Mouse (Mus musculus) G1E (cell line): ENCODE measurements at regions not wholly inside any gene's neighbourhood (a gene's known extent, or its start where the extent isn't known, plus 50 kb on each side); places are given as distances from the start of the nearest gene placed in this dataset.

Source experiments
- ATAC-seq: 2 replicates; pipeline ENCODE4 v1.8.0; 2016; ENCODE audit warnings: mild to moderate bottlenecking; ENCODE audit not compliant: insufficient number of reproducible peaks, poor library complexity, low FRiP score, severe bottlenecking; ENCODE audit errors: extremely low read depth
- DNase-seq: peaks from one replicate; pipeline ENCODE4 v3.0.0; 2012; ENCODE audit warnings: low spot score
- H3K27me3 ChIP-seq: 2 replicates; pipeline ENCODE4 v1.6.1; 2012; ENCODE audit warnings: mild to moderate bottlenecking, low read length, inconsistent platforms; ENCODE audit not compliant: insufficient read depth
- H3K36me3 ChIP-seq: replicated peaks from 2 replicates; pipeline ENCODE3; 2012; ENCODE audit warnings: mild to moderate bottlenecking, inconsistent platforms
- H3K4me1 ChIP-seq: 2 replicates; pipeline ENCODE4 v1.6.1; 2012; ENCODE audit warnings: low read depth, low read length, inconsistent platforms, mixed read lengths; ENCODE audit not compliant: insufficient read depth
- H3K4me3 ChIP-seq: 2 replicates; pipeline ENCODE4 v1.5.1; 2012; ENCODE audit warnings: low read depth, mild to moderate bottlenecking, inconsistent platforms, low read length, moderate library complexity, mixed read lengths
- H3K9me3 ChIP-seq: replicated peaks from 2 replicates; pipeline ENCODE4 v1.6.1; 2012; ENCODE audit warnings: inconsistent platforms
- CTCF ChIP-seq: IDR thresholded peaks from 2 replicates; pipeline ENCODE4 v1.5.1; 2012; ENCODE audit warnings: low read depth, low read length, inconsistent platforms, mixed read lengths
- GATA1 ChIP-seq: IDR thresholded peaks from 2 replicates; pipeline ENCODE4 v1.6.1; 2012; ENCODE audit warnings: borderline replicate concordance, low read length, inconsistent platforms, mixed read lengths
- GATA2 ChIP-seq: IDR thresholded peaks from 2 replicates; pipeline ENCODE4 v1.6.1; 2012; ENCODE audit warnings: low read depth, low read length, inconsistent platforms, borderline replicate concordance
- POLR2AphosphoS5 ChIP-seq: IDR thresholded peaks from 2 replicates; pipeline ENCODE4 v1.6.1; 2012; ENCODE audit warnings: low read depth, low read length, inconsistent platforms; ENCODE audit not compliant: insufficient replicate concordance
- TAL1 ChIP-seq: conservative IDR thresholded peaks from 2 replicates; pipeline ENCODE4 v1.6.1; 2012; ENCODE audit warnings: low read depth, low read length, inconsistent platforms, mixed read lengths

DNA sequence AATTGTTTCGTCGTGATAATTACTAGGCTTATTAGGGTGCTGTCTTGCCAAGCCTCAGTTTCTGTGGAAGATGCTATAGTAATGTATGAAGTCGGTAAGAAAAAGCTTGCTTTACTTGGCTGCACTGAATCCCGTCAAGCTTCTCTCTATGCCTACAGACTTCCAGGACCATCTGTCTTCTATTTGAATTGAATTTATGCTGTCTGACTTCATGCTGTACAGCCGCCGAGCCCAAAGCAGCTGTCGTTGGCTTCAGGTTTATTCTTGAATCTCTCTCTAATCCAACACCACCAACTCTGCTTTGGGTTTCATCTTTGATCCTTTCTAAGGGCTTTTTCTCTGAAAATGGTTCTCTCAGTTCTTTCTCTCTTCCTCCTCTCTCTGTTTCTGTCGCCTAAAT lies 227.4 kb upstream of the Cnr1 start:
- H3K9me3 ChIP-seq, result no peaks in the 10 kb centered on the region
- TF ChIP-seq GATA2 (no peak), POLR2AphosphoS5 (no peak), TAL1 (no peak), GATA1 (no peak), CTCF (no peak)
- no peaks in the 10 kb centered on the region for H3K36me3 ChIP-seq
- peaks cover 2% of the 10 kb centered on the region; the same call in 1 of the 2 replicates for H3K27me3 ChIP-seq
- no peak overlapping the region for H3K4me3 ChIP-seq
- no peak for DNase-seq
- no peak for ATAC-seq
- H3K4me1 ChIP-seq, result no peaks in the 10 kb centered on the region

DNA sequence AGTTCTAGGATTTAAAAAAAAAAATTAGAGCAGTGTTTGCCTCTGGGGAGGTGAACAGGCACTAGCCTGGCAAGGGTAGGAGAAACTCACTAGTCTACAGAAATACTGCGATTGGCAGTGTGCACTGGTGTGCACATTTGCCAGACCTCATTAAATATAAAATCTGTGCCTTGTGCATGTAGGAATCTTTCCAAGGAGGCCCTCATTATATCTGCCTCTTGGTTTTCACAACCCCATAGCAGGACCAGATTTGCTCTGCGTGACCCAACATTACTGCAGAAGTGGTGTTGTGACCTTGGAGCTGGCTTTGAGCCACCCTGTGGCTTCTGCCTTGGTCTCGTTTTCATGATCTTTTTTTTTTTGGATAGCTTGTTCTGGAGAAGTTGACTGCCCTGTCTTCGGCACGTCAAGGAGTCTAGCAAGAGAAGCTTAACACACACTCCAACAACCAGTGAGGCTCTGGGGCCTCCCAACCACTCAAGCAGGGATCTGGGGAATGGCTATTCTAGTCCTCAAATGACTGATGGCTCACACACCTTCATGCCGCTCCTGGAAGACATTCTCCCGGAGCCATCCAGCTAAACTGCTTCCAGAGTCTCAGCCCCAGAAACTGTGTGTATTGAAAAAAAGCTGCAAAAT lies 222.2 kb upstream of the Cnr1 start:
- Histone ChIP-seq H3K9me3 (peaks cover 3% of the 10 kb centered on the region; the same call in 1 of the 2 replicates), H3K27me3 (no peaks in the 10 kb centered on the region), H3K36me3 (no peaks in the 10 kb centered on the region), H3K4me1 (no peaks in the 10 kb centered on the region), H3K4me3 (no peak overlapping the region)
- DNase-seq, result no peak
- no peak for ATAC-seq
- TF ChIP-seq CTCF (no peak), GATA2 (no peak), TAL1 (no peak), GATA1 (no peak), POLR2AphosphoS5 (no peak)

DNA sequence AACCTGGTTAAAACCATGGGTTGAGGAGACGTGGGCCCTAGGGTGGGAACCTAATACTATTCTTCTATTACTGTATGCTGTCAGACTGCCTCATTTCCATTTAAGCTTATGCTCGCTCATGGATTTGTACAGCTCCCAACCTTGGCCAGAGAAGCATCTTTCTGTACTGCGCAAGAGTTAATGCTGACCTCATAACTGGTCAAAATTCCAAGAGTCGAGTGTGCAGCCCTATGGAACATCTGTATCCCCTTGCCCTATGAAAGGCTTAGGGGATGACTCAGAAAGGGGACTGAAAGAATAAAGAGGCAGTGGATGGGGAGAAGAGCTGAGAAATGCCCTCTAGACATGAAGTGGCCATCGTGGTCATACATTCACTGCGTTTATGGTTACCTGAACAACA lies 218.7 kb upstream of the Cnr1 start:
- DNase-seq, result no peak
- no peak overlapping the region for H3K4me3 ChIP-seq
- TF ChIP-seq POLR2AphosphoS5, result no peak
- TF ChIP-seq GATA1, result no peak
- no peak for TF ChIP-seq CTCF
- no peak for TF ChIP-seq TAL1
- no peak for TF ChIP-seq GATA2
- no peak for ATAC-seq
- H3K27me3 ChIP-seq, result no peaks in the 10 kb centered on the region
- no peaks in the 10 kb centered on the region for H3K36me3 ChIP-seq
- H3K9me3 ChIP-seq, result peaks cover 3% of the 10 kb centered on the region; the same call in 1 of the 2 replicates
- no peaks in the 10 kb centered on the region for H3K4me1 ChIP-seq

DNA sequence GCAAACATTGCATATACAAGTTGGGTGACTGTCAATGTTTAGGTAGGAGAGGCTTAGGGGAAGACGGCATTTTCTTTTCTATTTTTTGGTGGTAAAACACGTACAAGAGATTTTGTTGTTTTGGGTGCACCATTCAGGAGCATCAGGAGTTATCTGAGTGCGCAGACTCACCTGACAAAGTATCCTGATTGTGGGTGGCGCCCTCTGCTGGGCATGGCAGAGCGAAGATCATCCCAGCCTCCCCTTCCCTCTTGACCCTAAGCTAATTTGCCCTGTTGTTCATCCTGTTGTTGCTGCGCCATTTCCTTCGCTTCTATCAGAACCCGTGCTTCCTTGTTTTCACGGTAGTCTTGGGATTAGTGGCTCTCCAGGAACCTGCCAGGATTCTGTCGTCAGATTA lies 217.6 kb upstream of the Cnr1 start:
- no peaks in the 10 kb centered on the region for H3K27me3 ChIP-seq
- ATAC-seq (no peak), DNase-seq (no peak)
- no peaks in the 10 kb centered on the region for H3K4me1 ChIP-seq
- peaks cover 3% of the 10 kb centered on the region; the same call in 1 of the 2 replicates for H3K9me3 ChIP-seq
- TF ChIP-seq GATA2 (no peak), CTCF (0 out of 2 replicates have a peak, but pooled peaks have one; percentile 18)
- H3K36me3 ChIP-seq, result no peaks in the 10 kb centered on the region
- H3K4me3 ChIP-seq, result no peak overlapping the region

DNA sequence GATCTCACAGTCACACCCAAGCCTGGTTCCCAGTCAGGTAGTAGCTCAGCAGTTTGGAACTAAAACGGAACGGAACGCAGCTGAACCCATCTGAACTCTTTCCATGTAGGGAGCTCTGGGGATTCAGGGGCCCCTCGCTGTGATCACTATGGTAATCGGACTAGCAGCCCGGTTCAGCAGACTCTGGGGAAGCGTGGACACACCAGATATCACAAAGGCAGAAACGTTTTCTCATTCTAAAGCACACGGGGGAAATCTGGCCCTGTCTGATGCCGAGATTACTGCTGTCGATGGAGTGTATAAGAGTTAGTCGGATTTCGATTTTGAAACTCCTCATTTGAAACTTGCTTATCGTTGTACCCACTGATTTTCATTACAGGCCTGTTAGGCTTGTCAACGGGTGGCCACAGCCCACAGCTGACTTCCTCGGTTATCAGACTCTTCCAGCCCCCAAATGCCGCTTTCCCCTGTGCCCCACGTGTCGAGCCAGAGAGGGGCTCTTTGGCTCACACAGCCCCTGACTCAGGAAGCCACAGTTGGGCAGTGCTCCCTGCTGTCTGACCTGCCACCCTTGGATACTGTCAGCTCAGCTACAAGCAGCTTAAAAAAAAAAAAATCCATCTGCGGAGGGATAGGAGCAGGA lies 207.8 kb upstream of the Cnr1 start:
- H3K4me3 ChIP-seq, result no peak overlapping the region
- no peaks in the 10 kb centered on the region; the same call in 1 of the 2 replicates for H3K27me3 ChIP-seq
- ATAC-seq (no peak), DNase-seq (no peak)
- H3K9me3 ChIP-seq, result no peaks in the 10 kb centered on the region
- H3K36me3 ChIP-seq, result no peaks in the 10 kb centered on the region
- no peaks in the 10 kb centered on the region for H3K4me1 ChIP-seq
- TF ChIP-seq POLR2AphosphoS5 (no peak), CTCF (no peak), GATA2 (no peak), GATA1 (no peak), TAL1 (no peak)

DNA sequence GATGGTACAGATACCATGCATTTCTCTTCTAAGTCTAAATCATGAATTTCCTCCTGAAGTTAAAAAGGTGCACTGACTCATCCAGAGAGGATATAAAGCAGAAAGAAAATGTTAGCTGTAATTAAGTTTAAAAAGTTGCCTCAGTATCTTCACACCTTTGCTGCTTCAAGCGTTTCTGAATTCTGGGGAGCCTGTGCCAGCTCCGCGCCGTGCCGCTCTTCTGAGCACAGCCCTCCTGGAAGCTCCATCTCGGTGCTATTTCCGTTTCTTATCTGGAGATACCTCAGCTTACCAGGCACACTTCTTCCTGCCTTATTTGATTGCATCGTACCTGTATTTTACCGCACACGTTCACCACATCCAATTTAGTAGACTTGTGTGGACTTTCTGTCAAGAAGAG lies 203.4 kb upstream of the Cnr1 start:
- no peaks in the 10 kb centered on the region for H3K4me1 ChIP-seq
- no peak overlapping the region for H3K4me3 ChIP-seq
- H3K36me3 ChIP-seq, result no peaks in the 10 kb centered on the region
- H3K27me3 ChIP-seq, result no peaks in the 10 kb centered on the region; the same call in 1 of the 2 replicates
- no peaks in the 10 kb centered on the region for H3K9me3 ChIP-seq
- no peak for DNase-seq
- no peak for ATAC-seq
- TF ChIP-seq GATA1 (no peak), TAL1 (no peak), CTCF (no peak), GATA2 (no peak), POLR2AphosphoS5 (no peak)
